Mouse (Mus musculus) ovary, postnatal 14 days (tissue): Measurements from ENCODE around the gene B3galt1.

Source experiments
- DNase-seq: peaks from one replicate; pipeline ENCODE4 v3.0.0; 2022; ENCODE audit warnings: low spot score

The B3galt1 gene

DNA sequence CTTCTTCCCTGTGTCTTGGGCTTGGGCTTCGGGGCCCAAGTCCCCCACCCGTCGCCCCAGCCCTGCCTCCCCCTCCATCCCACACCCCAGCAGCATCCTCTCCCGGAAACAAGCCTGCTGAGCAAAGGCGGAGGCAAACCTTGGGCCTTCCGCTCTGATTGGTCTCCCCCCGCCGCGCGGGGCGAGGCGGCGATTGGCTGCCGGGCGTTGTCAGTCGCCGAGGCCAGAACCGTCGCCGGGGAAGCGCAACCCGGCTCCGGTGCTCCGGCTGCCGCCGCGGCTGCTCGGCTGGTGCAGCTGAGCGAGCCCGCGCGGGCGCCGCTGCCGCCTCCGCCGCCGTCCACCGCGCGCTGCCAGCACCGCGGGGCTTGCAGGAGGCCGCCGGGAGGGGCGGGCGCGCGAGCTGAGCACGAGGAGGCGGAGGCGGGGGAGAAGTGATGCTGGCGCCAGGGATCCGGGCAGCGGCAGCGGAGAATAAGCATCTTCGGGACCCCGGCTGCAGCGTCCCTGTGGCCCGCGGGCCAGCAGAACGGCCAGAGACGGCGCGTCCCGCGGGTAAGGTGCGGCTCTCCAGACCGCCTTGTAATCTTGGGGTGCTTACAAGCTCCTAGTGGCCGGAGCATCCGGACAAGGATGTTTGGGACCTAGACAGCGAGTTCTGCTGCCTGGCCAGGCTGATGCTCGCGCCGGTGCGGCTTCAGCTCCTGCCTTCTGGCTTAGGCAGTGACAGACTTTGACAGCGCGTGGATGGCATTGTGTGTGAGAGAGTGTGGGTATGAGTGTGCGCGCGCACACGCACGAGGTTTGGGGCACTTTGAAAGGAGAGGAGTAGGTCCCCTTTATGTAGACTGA, at the start of gene B3galt1:
Gene B3galt1 (plus strand): TSS at position 392 of the 852 bp plus-strand sequence.
- DNase-seq = peak; percentile 63

DNA sequence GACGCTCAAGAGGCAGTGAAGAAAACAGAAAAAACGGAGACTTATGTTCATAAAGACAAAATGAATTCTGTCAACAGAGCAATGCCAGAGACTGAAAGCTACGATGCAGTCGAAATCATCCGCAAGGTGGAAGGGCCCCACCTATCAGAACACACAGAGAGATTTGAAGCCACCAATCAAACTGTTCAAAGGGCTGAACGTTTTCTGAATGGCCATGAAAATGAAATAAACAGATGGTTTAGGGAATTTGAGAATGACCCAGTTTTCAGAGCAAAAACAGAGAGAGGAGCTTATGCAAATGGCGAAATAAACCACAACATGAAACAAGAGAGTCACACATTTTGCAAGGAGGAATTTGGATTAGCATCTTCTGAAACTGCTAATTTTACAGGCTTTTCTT, 49.3 kb upstream of the B3galt1 start:
- no peak for DNase-seq

DNA sequence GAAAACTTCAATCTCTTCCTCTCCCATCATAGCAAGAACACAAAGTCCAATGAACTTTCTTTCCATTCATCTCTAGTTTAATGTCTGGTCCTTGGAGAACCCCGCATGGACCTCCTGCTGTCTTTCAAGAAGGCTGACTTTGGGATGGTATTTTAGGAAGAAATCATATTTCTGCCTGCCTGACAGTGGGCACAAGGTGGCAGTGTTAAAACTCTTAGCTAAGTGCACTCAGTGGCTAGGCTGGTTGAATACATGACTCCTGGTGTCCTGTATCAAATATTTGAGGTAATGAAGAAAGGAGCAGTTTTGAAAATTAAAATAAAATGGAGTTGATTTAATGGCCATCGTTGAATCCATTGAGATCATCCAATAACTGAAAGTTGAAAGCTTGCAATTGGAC, 30.3 kb upstream of the B3galt1 start:
- no peak for DNase-seq

DNA sequence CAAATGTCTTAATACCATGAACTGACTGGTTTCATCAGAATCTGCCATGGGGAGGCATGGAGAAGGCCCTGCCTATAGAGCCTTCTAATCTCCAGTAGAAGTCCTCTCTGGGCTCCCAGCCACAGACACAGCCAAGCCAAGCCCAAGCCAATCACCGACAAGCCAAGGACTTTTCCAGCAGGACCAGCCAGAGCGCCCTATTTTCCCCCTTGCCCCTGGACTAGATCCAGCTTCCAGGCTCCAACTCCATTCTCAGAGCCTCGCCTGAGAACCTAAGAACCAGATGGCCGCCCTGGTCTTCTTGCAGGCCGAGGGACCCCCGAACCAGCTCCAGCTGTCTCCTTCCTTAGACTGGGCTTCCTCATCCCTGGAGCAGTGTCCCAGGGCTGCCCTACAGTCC, 26.2 kb upstream of the B3galt1 start:
- no peak for DNase-seq

DNA sequence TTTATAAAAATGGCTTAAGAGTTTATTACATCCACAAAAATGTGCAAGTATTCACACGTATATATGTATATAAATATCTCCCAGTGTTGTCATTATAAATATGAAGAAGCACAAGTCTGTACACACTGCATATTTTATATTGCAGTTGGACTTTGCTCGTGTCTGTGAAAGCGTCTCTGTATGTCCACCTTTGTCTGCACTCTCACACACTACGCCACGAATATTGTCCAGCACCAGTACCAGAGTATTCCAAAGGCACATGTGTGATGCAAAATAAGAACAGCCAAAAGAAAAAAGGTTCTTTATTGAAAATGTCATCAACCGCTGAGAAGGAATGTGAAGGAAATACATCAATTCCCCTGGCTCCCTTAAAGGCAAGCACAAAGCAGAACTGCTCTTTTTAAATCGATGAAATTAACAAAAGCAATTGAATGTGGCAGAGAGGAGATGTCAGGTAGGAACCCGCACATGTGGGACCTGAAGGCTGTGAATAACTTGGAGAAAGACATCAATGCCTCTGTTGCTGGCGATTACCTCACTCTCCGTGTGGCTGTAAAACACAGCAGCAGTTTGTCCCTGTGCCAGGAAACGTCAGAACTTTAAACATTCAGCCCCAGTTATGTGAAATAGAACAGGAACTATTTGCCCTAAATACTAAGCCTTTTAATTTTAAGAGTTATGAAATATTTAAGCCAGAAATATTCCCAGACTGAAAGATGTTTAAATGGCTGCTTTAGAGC, 23.5 kb upstream of the B3galt1 start:
- no peak for DNase-seq

DNA sequence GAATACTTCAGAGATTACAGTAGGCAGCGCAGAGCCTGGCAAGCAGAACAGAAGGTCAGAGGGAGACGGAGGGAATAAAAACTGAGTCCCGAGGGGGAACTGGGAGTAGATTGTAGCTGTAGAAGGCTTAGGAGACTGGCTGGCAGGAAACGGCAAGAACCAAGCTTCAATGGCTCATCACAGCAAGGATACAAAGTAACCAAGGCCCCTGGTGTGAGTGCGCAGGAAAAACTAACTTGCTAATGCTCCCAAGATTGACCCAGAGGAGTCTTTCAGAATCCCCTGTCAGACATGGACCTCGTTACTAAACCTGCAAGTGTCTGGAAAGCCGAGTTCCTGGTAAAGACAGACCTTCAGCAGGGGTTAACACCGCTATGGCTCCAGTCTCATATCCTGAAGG, 21.2 kb upstream of the B3galt1 start:
- no peak for DNase-seq

DNA sequence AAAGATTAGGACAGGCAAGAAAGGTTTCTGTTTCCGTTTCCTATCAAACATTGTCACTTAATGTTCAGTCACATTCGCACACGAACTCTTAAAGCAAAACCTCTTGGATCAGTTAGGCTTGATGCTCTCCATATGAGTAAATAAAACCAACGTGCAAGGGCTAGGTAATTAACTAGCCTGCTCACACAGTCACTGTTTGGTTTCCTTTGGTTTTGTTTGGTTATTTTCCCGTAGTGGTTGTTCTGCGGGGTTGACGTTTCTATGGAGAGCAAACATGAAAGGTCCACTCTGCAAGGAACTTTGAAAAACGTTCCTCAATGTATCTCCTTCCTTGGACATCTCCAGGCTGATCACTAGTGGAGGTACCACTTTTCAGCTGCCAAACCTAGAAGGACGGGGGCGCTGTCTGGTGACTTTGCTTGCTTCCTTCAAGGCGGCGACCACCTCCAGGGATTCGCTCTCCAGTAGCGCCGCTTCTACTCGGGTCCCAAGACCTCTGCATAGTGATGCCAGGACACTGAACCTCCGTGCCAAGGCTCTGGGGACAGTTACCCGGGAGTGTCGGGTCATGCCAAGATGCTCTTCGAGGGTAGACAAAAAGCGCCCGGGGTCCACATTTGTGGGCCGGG, 706 bp upstream of the B3galt1 start:
- DNase-seq = peak; percentile 13

DNA sequence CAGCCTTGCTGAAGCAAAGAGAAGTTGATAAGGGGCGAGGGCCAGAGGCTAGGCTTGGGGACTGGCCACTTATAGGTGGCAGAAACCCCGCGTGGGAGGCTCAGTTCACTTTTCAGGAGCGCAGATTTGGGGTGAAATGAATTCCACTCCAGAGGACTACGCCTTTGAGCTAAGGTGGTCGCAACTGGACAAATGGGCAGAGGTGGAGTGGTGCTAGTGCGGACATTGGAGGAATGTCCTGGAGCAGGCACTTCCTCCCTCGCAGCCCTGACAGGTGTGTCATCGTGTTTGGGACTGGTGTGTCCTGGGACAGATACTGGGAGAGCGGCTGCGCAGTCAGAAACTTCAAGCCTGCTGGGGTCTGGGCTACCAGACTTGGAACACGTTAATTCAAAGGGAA, 895 bp downstream of the B3galt1 start:
- DNase-seq = no peak

DNA sequence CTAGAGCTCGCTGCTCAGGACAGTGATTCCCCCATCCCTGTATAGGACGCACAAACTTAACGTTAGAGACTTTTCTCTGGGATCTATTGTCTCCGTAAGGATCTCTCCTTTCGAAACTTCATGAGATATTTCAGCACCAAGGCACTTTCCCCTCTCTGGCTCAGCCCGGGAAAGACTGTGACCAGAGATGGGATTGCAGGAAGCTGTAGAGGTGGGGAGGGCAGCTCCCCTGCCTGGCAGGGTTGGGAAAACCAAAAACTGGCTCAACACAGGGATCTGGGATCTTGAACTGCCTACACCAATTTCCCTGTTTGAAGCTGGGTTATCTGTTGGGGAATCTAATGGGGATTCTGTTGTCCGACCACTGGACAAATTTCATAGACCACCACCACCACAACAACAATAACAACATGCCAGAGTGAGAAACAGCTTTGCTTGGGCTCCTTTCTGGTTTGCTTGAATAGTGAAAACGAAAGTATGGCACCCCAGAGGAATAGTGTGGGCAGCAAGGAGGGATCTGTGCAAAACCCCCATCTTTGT, 1.5 kb downstream of the B3galt1 start:
- DNase-seq = no peak

DNA sequence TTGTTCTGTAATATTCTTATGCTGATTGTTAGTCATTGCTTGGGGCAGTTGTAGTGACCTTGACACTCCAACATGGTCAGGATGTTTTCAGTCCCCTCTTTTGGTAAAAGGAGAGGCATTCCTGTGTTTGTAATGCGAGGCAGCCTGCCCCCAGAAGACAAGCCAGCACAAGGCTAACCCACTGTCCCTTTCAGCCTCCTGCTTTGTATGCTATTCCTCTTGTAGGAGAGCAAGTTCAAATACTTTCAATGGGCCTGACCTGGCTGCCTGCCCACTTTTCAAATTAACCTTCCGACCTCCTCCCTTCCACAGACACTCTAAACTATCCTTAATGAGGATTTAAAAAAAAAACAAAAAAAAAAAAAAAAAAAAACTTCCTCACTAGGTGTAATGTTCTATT, 11.0 kb downstream of the B3galt1 start:
- DNase-seq = no peak

DNA sequence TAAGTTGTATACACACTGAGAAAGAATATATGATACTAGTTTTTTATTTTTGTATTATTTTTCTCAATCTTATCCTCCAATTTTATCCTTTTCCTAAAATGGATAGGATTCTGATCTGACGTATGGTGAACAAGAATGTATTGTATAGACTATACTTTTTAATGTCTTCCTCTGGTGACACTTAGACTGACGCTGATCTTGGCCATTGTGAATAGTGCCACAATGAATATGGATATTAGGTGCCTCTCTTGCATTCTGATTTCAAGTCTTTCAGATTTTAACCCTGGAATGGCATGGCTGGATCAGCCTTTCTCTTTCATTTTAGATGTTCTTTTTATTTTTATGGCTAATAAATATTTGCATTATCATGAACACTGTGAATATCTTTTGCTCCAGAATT, 17.4 kb downstream of the B3galt1 start:
- no peak for DNase-seq

DNA sequence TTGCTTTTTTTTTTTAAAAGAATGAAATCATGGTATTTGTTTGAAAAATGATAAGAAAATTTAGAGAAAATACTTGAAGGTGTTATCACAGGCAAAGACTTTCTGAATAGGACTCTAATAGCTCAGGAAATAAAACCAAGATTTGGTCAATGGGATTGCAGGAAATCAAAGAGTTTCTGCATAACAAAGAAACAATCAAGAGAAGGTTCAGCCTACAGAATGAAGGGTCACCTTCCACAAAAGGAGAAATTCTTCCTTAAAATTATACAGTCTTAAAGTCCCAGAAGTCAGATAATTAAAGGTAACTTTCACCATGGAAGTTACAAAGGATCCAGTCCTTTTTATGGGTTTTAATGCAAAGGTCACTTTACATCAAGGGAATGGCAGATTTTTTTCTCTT, 24.7 kb downstream of the B3galt1 start:
- DNase-seq = no peak

DNA sequence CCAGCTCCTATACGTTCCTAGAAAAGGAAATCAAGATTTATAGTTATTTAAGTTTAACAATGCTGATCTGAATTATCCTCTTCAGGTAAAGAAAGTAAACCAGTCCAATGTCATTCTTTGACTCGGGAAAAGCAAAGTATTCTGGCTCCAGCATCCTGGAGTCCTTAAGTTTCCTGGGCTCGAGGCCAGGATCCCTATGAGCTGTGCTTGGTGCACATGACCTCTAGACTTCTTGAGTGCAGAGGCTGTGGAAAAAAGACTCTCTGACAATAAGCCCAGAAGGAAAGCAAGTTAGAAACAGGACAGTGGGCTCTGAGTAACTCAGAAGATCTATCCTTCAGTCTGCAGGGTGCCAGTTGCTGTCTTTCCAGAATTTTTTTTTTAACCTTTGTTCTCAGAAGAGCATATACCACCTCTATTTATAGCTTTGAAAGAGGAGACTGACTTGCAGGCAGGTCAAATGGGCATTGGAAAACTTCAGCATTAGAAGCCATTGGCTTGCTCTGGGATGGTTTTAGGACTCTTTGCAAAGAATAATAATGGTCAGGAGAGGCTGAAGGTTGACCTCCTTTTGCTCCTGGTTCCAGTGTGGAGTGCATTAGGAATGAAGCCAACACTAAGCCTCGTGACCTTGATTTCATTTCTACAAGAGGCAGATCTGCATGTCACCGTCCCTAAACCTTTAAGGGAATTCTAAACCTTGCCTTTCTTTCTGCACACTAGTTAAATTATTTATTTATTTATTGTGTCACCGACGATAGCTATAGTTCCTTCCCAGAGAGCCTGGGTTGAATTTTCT, 26.4 kb downstream of the B3galt1 start:
- no peak for DNase-seq

DNA sequence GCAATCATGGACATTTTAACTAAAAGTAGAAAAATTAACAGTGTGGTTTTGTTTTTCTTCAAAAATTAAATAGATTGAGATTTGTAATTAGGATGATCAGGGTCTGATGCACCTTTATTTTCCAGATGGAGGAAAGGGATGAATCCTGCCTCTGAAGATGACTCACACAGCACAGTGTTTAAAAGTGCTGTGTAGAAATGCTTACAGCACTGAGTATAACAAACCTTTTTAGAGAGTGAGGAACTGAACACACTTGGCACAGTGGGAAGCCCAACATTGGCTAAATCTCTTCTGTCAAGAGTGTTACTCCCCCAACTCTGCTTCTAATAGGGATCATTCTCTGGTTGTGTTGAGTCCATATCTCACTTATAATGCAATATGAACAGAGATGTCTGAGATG, 57.2 kb downstream of the B3galt1 start:
- DNase-seq = no peak

DNA sequence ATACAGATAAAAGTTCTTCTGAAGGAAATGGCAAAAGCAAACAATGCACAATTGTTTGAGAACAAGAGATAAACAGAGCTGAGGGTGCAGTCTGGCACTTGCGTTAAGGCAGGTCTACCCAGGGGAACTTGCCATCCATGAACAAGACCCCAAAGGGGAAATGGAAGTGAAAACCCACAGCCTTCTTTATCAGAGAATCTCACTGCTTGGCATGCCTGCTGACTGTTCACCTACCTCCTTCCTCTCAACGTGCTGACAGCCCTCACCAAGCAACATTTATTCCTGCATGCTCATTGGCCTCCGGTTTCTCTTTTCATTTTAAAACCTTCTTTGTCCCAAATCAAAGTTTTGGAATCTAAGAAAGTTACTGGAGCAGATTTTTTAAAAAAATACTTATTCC, 62.0 kb downstream of the B3galt1 start:
- no peak for DNase-seq

DNA sequence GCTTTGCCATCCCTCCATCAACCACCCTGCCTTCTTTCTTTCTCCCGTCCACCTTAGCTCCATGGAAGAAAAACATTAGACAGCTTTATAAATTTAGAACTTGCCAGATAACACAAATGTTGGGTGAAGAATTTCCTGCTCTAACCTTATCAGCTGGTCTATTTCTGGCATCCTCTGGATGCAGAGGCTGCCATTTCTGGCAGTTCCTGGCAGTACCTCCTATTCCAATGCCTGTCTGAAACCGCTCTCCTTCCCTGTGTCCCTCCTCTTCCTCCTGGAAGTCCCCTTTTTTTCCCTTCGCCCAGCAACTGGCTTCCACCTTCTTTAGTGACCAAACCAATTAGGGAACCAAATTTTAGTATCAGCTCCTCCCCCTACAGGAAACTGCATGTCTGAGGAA, 62.6 kb downstream of the B3galt1 start:
- DNase-seq = no peak

DNA sequence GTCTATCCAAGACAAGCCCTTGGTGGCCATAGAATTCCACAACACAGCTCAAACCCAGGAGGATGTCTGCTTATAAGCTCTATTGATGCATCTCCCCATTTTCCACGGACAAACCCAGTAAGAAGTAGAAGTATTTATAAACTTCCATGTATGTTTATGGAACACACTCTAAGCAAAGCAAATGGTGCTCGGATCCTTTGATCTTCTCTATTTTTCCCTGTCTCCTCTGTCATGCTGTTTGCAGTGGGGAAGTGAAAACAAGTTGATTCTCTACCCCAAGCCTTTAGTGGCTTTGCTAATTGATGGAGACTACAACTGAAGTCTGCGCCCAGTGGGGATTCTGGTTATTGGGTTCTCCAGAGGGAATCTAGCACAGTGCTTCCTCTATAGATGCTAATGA, 89.2 kb downstream of the B3galt1 start:
- no peak for DNase-seq

DNA sequence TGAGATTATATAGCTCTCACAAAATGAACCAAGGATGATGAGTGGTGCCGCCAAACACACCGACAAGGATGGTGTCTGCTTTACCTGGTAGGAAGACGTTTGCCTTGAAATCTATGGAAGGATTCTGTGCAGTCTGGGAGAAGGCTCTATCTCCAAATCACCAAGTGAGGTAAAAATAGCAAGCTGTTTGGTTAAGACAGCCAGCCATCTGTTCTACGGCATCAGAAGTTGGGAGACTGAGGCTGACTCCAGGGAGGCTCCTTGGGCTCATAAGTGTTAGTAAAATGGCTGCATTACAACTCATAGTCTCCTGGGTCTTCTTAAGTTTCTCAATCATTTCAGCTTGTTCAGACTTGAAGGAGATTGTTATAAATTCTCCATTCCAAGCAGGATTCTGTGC, 91.7 kb downstream of the B3galt1 start:
- DNase-seq = no peak

DNA sequence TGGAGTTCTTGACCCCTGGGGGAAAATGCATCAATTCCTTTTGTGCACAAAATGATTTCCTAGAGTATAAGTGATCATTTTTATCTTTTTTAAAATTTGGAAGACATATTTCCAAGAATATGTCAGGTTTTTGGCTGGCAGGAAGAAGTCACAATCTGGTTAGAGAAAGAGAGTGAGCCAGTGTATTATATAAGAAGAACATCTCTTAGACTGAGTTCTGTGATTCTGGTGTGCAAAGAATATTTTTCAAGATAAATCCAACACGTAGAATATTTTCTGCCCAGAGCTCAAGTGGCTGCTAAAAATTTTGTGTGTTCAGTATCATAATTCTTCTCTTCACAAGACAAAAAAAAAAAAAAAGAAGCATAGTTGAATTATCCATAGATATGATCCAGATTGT, 92.4 kb downstream of the B3galt1 start:
- no peak for DNase-seq

DNA sequence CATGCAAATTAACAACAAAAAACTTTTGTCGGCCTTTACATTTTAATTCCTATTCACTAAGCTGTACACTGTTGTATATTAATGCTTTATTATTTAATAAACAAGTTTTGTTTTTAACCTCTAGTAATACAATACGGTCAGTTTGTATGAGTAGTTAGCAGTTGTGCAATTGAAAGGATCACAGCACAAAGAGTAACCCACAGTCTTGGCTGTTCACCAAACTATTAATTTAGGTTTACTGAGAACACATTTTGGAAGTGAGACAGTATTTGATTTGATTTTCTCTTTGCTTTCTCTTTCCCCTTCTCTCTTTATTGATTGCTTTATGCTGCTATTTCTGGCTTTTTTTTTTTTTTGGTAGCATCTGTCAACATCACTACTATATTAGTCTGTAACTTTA, 106.0 kb downstream of the B3galt1 start:
- DNase-seq = no peak

DNA sequence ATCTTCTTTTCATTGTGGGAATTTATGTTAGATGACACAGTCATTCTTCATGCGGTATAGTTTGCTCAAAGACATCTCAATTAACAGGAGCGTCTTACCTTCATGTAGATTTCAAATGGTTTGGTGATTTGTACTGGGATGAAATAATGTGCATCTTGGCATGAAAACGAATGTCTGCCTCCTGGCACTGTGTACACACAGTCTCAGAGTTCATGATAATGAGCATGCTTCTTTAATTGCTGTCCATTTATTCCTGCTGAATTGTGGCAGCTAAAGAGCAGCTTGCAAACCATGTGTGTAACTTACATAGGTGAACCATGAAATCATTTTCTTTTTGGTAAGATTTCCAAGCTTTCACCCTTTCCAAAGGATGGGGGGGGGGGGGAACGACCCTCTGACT, 112.0 kb downstream of the B3galt1 start:
- no peak for DNase-seq

DNA sequence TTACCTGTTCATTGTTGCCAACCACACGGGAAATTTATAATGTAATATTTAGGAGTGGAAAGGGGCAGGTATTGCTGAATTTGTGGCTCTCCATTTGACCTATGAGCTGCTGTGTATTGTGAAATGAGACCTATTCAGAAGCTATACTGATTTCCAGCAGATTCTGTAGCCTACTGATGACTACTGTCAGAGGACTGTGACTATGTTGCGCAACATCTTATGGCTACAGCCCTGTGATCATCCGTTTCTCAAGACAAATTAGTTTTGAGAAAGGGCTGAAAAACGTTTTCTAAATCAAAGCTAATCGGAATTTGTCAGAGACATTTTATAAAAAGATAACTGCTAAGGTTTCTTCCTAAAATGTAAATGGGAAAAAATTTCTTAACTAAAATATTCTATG, 158.6 kb downstream of the B3galt1 start:
- DNase-seq = no peak
